Mouse (Mus musculus): Measurements from ENCODE around the gene Prickle1.

The Prickle1 gene

GRCm38 (mm10) chr15:93594296-93594887 is 1.3 kb downstream of the Prickle1 start:
- DNase-seq, result peak in 1 of 2 experiments; percentile 19

DNA sequence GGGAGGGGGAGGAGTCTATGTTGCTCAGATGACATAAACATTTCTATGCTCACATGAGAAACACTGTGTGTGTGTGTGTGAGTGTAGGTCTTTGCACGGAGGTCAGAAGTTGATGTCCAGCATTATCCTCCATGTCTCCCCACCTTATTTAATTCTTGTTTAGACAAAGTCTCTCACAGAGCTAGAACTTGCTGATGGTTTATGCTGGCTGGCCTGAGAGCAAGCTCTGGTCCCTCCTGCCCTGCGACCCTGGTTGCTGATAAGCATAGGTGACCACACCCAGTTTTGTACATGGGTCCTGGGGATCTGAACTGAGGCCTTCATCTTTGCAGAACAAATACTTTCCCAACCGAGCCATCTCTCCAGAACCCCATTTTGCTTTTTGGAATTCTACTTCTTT is 3.1 kb downstream of the Prickle1 start:
- no peak for DNase-seq

GRCm38 (mm10) chr15:93591831-93592321 is 3.8 kb downstream of the Prickle1 start:
- DNase-seq, result peak; percentile 19 to 38

DNA sequence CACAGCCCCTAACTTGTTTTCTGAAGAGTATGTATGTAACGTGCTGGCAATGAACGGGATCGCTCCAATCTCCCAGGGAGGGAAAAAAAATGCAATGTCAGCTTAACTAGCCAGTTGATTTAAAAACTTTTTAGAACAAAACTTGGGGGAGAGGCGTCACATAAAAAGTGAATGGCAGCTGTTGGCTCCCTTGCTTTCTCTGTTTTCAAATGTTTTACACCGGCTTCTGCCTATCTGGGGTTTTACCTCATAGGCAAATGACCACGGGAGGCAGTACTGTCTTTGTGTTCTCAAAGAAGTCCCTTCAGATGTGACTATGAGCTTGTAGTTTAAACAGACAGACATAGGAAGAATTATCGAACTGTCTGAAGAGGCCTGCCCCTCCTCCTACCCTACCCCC is 4.3 kb downstream of the Prickle1 start:
- DNase-seq, result no peak

GRCm38 (mm10) chr15:93588401-93588800 is 7.3 kb downstream of the Prickle1 start:
- DNase-seq, result no peak

DNA sequence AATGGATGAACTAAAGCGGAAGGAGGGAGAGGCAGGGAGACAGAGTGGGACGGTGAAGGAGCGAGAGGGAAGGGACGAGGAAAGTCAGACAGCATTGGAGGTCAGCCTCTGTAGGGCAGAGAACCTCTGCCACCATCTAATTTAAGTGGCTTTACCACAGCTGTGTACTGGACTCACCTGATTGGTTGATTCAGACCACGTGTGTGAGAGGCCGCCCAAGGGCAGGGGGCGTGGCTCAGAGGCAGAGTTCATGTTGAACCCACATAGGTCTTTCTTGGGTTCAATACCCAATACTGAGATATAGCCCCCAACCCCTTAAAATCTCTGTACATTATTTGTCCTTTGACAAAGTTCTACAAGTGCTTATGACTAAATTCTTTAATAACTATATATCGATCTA is 8.0 kb downstream of the Prickle1 start:
- no peak for DNase-seq

DNA sequence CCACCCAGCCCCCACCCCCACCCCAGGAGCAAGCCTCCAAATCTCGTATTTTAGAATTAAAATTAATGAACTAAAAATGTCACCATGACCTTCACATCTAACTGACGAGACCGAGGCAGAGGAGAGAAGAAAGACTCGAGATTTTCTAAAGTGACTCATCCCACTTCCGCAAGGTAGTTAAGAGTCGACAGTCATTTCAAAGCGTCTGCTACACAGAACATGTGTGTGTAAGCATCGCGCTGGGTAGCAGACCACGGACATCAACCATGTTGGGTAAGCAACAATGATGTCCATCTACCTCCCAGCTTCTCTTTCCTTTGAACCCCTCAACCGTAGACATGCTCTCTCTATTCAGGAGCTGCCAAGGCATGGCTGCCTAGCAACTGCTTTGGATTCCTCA is 12.6 kb downstream of the Prickle1 start:
- DNase-seq, result no peak

DNA sequence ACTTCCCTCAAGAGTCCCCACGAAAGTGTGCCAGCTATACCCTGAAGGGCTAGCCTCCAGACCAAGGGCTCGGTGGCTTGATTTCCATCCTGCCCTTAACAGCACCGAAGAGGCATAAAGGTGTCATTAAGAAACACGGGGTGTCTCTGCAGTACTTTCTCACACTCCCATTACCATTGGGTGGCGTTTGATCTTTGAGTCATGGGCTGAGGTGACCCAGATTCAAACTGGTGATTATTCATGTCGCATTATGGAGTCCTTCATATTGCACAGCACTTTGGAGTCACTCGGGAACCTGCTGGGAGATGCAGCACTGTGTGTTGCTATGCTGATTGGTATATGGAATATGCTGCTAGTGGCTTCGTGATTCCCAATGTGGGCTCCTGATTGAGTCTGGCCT is 14.0 kb downstream of the Prickle1 start:
- no peak for DNase-seq

GRCm38 (mm10) chr15:93579899-93580298 is 15.8 kb downstream of the Prickle1 start:
- DNase-seq, result no peak

GRCm38 (mm10) chr15:93579100-93579499 is 16.6 kb downstream of the Prickle1 start:
- no peak for DNase-seq

- no peak for DNase-seq
Measured at GRCm38 (mm10) chr15:93576361-93576760, 19.3 kb downstream of the Prickle1 start.

- peak; percentile 73 to 75 for DNase-seq
Measured at GRCm38 (mm10) chr15:93575884-93576283, 19.8 kb downstream of the Prickle1 start.

DNA sequence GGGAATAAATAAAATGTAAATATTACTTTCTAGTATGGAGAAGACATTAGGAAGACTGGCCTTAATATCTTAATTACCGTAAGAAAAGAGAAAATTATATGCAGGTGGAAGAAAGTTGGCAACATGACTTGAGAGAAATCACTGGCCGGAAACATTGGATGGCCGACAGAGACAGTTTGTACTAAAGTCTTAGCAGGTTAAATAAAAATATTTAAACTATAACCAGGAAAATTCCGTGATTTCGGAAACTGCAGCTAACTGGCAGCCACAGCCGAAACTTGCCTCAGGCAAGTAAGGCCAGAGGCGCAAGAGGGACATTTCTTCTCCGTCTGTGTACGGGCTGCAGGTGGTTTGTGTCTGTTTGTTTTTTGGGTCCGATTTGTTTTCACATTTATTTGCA is 22.8 kb downstream of the Prickle1 start:
- DNase-seq, result no peak

DNA sequence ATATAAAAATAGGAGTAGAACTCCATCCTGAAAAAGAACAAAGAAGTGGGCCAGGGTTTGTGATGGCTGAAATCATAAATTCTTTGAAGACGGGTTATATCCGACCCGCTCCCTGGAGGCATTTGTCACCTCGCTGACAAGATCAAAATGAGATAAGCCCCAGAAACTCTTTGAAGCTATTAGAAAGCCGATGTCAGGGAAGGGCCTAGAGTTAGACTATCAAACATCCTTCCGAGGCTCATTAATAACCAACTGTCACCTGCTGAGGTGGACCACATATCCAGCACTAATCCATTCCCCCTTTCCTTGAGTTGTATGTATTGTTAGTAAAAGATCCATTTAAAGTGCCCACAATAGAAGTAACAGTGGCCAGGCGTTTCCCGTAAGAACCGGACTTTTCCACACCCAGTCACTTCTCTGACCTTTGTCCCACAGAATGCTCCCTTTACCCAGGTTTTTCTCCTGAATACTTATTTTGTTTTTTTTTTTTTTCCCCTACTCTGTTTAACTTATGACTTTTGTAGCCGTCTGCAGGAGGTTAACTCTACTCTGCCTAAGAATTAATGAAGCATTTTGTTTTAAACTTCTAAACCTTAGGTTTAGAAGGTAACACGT is 24.7 kb downstream of the Prickle1 start:
- no peak for DNase-seq

DNA sequence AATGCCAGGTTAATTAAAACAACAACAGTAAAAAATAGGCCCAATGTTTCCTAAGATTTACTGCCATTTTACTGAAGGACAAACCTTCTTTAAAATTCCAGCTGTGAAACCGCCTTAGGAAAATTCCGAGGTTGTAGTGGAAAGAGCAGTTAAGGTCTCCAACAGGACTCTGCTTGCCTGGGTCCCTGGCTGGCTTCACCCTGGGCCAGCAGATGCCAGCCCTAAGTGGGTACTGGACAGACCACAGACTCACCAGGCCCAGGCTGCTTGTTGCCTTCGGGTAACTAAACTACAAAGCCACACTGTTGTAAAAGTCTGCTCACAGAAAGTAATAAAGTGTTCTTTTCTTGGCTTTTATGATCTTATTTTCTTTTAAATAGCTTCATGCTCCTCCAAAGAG is 26.8 kb downstream of the Prickle1 start:
- DNase-seq, result no peak

- no peak for DNase-seq
Measured at GRCm38 (mm10) chr15:93567546-93568307, 28.0 kb downstream of the Prickle1 start.

DNA sequence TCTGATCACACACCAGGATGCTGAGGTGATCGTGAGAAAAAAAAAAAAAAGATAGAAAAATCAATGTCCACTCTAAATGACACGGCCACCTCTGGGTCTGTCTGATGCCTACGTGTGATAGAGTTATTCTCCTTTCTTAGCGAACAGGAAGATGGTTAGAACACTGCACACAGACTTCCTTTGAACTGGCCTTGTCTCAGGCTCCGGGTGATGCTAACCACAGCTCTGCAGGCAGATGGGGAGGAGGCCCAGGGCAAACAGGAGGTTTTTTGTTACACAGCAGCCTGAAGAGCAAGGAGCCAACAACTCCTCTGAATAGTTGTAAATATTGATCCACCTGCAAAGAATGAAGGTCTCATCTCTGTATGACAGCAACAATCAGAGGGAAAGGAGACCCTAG is 32.2 kb downstream of the Prickle1 start:
- no peak for DNase-seq

DNA sequence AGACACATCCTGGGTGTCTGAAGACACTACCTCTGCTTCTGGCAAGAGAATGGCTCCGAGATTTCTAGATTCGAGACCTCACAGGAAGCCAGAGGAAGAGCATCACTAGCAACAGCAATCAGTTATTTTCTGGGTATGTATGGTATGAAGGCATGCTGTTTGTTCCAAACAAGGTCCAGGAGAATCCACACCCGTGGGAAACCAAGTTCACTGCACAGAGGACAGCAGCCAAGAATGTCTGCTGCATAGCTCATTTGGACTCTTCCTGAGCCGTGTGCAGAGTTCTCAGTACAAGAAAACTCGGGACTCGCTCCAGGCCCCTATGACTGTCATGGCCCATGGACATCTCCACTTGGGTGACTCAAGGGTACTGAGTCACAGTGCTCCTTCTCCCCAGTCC is 34.2 kb downstream of the Prickle1 start:
- DNase-seq, result no peak

GRCm38 (mm10) chr15:93558421-93558820 is 37.3 kb downstream of the Prickle1 start:
- peak; percentile 65 to 79 for DNase-seq

DNA sequence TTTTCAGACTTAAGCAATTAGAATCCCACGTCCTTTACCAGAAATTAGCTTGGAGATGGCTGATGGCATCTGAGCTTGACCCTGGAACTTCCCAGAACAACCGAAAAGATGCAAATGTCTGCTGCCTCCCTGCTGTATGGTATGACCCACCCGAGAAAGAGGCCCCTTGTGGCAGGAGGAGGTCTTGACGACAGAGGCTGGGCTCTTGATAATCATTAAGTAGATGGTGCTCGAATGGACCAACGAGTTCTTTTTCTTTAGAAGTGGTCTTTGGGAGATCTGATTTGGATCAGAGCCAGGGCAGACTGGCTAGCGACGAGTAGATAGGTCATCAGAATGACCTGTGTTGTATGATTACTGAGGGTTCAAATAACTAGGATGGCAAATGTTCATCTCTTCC is 40.0 kb downstream of the Prickle1 start:
- no peak for DNase-seq

DNA sequence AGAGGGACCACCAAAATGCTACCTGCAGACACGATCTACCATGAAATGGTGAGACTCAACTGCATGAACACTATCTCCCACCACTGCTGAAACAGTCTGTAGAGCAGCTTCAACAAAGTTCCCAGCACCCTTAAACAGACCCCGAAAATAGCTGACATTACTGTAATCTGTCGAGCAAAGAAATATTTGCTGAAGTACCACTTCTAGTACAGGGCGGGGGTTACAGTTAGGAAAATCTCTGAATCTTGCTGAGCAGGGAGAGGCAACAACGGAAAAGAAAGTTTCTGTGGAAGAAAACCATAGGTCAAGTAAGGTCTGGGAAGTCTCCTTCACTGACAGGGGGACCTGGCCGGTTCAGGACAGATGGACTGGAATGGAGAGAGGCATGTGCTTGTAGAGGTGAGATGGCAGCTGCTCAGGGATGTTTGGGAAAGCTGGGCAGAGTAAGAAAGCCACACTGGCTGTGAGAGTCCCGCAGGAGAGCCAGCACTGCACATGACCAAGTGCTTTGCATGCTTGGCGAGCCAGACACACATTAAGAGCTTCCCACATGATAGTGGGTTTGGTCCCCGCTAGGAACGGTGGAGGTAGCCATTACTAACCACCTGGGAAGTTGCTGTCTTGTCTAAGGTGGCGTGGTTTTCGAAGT is 41.4 kb downstream of the Prickle1 start:
- DNase-seq, result no peak

DNA sequence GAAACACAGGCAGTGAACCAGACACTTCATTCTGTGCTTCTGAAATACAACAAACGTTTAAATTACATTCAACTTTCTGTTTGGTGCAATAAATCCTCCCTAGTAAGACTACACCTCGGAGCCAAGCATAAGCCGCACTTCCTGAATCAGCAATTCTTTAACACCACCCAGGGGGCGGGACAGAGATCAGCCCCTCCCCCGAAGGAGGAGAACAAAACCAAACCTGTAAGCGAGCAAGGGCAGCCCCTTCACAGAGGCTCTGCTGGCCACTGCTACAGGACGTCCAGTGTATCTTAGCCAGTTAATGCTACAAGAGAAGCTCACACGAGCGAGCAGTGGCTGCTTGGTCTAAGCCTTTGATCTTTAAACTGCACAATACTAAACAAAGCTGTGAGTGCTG is 43.5 kb downstream of the Prickle1 start:
- DNase-seq, result no peak

- DNase-seq, result no peak
Measured at GRCm38 (mm10) chr15:93548297-93548696, 47.4 kb downstream of the Prickle1 start.

DNA sequence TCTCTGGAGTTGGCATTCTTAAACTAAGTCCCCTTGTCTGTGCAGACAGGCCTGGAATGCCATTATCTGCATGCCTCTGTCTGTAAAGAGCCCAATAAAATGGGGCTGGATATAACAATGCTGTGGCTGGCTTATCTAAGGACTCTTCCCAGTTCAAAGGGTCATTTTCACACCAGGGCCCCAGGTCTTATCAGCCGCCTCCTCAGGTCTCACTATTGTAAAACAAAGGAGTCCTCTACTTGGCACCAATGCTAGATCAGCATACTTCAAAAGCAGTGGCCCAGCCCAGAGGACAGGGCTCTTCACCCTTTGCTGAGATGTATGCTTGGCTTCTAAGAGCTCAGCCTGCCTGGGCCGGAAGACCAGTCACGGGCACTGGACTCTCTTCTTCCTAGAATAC is 56.3 kb downstream of the Prickle1 start:
- DNase-seq, result no peak
